Mouse (Mus musculus): Measurements from ENCODE around the gene Ski. TPM values are rescaled to one million over a fixed set of nuclear protein-coding genes. Genes with fewer than 3 reads are reported as not detected.

The Ski gene
- total and polyA plus RNA-seq, 2 experiments from 2014 or later = 9.3 to 53.2 TPM

DNA sequence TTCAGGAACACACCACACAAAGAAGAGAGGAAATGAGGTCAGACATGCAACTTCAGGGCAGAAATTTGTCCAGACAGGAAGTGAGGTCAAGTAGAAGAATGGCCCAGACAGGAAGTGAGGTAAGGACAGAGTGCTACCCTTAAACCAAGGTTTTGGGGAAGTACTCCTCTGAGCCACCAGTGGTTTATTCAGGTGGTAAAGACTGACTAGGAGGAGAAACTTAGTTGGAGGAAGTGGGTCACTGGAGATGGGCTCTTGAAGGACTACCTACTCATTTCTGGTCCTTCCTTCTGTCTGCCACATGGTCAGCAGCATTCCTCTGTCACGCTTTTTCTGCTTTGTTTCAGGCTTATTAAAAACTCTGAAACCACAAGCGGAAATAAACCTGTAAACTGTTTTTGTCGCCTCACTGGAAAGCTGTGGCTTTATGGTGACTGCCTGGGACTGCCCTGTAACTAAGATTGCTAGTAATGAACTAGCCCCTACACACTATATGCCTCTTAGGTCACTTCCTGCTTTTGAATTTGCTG, 21.5 kb downstream of the Ski start:
- no peak overlapping the region for H3K9ac ChIP-seq (replicated peaks; ENCODE audit: low read depth, low read length)
- no peak overlapping the region for H3K4me2 ChIP-seq (ENCODE audit: low read depth, low read length)
- H3K27ac ChIP-seq (ENCODE audit: low read depth) = peak overlapping the region; percentile 72
- H3K36me3 ChIP-seq (replicated peaks; ENCODE audit: control insufficient read depth, insufficient read depth, low read length) = peaks cover 3% of the 10 kb centered on the region
- TF ChIP-seq EP300 (IDR thresholded peaks at IDR 0.05; ENCODE audit: low read depth) (0 out of 2 replicates have a peak, but pooled peaks have one; percentile 5), CTCF (IDR thresholded peaks at IDR 0.05; ENCODE audit: low read depth) (no peak)
- H3K9me3 ChIP-seq (replicated peaks; ENCODE audit: control insufficient read depth, low read length) = no peaks in the 10 kb centered on the region
- WGBS = 59% methylated on average over 3 of the region's 3 CpGs
- peak; percentile 50 for DNase-seq (ENCODE audit: low spot score)
- peaks cover 60% of the 10 kb centered on the region for H3K4me1 ChIP-seq (ENCODE audit: control insufficient read depth, insufficient read depth)
- H3K27me3 ChIP-seq (ENCODE audit: control insufficient read depth, insufficient read depth, low read length) = no peaks in the 10 kb centered on the region
- ATAC-seq (ENCODE audit: insufficient read depth, low read depth) = no peak
- H3K4me3 ChIP-seq (ENCODE audit: low read depth, low read length) = no peak overlapping the region

DNA sequence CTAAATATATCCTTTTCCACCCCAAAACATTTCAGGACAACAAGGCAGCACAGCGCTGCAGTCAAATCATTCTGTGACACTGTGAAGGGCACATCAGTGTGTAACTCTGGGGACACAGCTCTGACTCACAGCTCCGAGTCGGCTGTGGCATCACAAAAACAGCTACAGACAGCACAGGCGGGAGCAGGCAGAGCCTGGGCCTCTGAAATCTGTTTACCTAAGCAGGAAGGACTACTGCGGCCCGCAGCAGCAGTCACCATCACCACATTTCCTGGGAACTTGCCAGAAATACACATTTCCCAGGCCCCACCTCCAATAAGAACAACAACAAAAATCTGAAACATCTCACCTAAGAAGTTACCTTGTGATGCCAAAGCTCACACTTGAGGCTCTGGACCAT, 24.7 kb downstream of the Ski start:
- no peak overlapping the region for H3K4me2 ChIP-seq (ENCODE audit: low read depth, low read length)
- no peaks in the 10 kb centered on the region for H3K27me3 ChIP-seq (ENCODE audit: control insufficient read depth, insufficient read depth, low read length)
- H3K4me3 ChIP-seq (ENCODE audit: low read depth, low read length) = no peak overlapping the region
- no peaks in the 10 kb centered on the region for H3K9me3 ChIP-seq (replicated peaks; ENCODE audit: control insufficient read depth, low read length)
- H3K27ac ChIP-seq (ENCODE audit: low read depth) = no peak overlapping the region; the same call in 1 of the 2 replicates
- TF ChIP-seq CTCF (IDR thresholded peaks at IDR 0.05; ENCODE audit: low read depth) (no peak), EP300 (IDR thresholded peaks at IDR 0.05; ENCODE audit: low read depth) (no peak)
- WGBS = 9% methylated on average over 6 of the region's 6 CpGs
- ATAC-seq (ENCODE audit: insufficient read depth, low read depth) (peak; percentile 42; the same call in 1 of the 2 replicates), DNase-seq (ENCODE audit: low spot score) (no peak)
- peaks cover 55% of the 10 kb centered on the region for H3K4me1 ChIP-seq (ENCODE audit: control insufficient read depth, insufficient read depth)
- peaks cover 3% of the 10 kb centered on the region for H3K36me3 ChIP-seq (replicated peaks; ENCODE audit: control insufficient read depth, insufficient read depth, low read length)
- H3K9ac ChIP-seq (replicated peaks; ENCODE audit: low read depth, low read length) = no peak overlapping the region

DNA sequence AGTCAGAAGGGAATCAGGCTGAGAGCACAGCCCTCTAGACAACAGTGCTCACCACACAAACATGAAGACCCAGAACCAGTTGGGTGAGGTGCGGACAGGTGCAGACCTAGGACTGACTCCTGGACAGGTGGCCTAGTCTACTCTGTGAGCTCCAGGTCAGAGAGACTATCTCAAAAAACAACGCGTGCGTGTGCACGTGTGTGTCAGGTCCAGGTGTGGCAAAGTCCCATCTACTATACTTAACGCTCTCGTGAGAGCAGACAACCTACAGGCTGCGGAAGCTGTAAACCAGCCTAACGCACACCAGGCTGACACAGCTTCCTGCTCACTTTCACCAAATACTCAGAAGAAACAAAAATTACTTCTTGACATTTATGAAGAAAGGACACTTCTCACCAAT, 27.2 kb downstream of the Ski start:
- no peak overlapping the region for H3K4me2 ChIP-seq (ENCODE audit: low read depth, low read length)
- no peaks in the 10 kb centered on the region for H3K9me3 ChIP-seq (replicated peaks; ENCODE audit: control insufficient read depth, low read length)
- no peak overlapping the region for H3K27ac ChIP-seq (ENCODE audit: low read depth)
- peaks cover 57% of the 10 kb centered on the region for H3K4me1 ChIP-seq (ENCODE audit: control insufficient read depth, insufficient read depth)
- DNase-seq (ENCODE audit: low spot score) = no peak
- no peak overlapping the region for H3K9ac ChIP-seq (replicated peaks; ENCODE audit: low read depth, low read length)
- ATAC-seq (ENCODE audit: insufficient read depth, low read depth) = no peak
- no peaks in the 10 kb centered on the region for H3K27me3 ChIP-seq (ENCODE audit: control insufficient read depth, insufficient read depth, low read length)
- TF ChIP-seq EP300 (IDR thresholded peaks at IDR 0.05; ENCODE audit: low read depth) (no peak), CTCF (IDR thresholded peaks at IDR 0.05; ENCODE audit: low read depth) (no peak)
- peaks cover 3% of the 10 kb centered on the region for H3K36me3 ChIP-seq (replicated peaks; ENCODE audit: control insufficient read depth, insufficient read depth, low read length)
- no peak overlapping the region for H3K4me3 ChIP-seq (ENCODE audit: low read depth, low read length)
- WGBS = 90% methylated on average over 9 of the region's 9 CpGs

DNA sequence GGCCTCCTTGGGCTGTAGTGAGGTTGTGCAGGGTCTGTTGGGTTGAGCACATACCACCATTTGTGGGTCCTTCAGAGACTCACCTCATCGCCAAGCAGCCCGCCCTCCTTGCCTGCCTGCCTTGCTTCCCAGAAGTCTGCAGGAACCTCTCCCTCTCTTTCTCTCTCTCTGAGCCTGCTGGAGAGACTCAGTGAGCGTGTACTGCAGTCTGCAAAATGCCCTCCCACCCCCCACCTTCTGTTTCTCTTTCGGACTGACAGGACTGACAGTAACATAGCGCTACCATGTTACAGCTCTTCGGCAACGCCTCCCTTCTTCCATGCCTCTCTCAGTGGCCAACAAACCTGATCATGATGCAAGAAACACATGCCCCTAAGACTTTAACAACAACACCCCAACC, 32.1 kb downstream of the Ski start:
- 42% methylated on average over 7 of the region's 7 CpGs for WGBS
- DNase-seq (ENCODE audit: low spot score) (no peak), ATAC-seq (ENCODE audit: insufficient read depth, low read depth) (no peak)
- Histone ChIP-seq H3K27ac (ENCODE audit: low read depth) (peak overlapping the region; percentile 46; the same call in 1 of the 2 replicates), H3K4me2 (ENCODE audit: low read depth, low read length) (no peak overlapping the region), H3K36me3 (replicated peaks; ENCODE audit: control insufficient read depth, insufficient read depth, low read length) (no peaks in the 10 kb centered on the region; the same call in 1 of the 2 replicates), H3K4me3 (ENCODE audit: low read depth, low read length) (no peak overlapping the region), H3K9me3 (replicated peaks; ENCODE audit: control insufficient read depth, low read length) (no peaks in the 10 kb centered on the region), H3K27me3 (ENCODE audit: control insufficient read depth, insufficient read depth, low read length) (no peaks in the 10 kb centered on the region), H3K9ac (replicated peaks; ENCODE audit: low read depth, low read length) (0 out of 2 replicates have a peak overlapping the region, but pooled peaks have one; percentile 17), H3K4me1 (ENCODE audit: control insufficient read depth, insufficient read depth) (peaks cover 68% of the 10 kb centered on the region)
- TF ChIP-seq CTCF (IDR thresholded peaks at IDR 0.05; ENCODE audit: low read depth) (no peak), EP300 (IDR thresholded peaks at IDR 0.05; ENCODE audit: low read depth) (no peak)

DNA sequence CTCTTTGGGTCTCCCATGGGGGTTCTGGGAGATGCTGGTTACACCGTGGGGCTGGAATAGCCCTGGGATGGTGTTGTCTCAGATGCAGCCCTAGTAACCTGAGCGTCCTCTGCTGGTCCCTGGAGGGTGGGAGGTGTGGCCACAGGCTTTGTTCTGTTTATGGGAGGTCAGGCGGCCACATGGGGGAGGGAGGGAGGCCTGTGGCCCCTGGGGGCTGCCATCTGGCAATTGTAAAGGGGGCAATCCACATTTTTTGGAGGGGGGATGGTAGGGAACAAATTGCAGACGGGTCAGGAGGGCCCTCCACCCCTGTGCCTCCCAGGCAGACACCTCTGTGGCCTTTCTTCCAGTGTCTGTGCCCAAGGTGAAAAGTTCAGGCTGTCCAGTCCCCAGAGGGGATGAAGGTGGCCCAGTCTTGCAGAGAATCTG, 32.7 kb downstream of the Ski start:
- peak; percentile 48 for DNase-seq (ENCODE audit: low spot score)
- WGBS = 18% methylated on average over 4 of the region's 4 CpGs
- H3K36me3 ChIP-seq (replicated peaks; ENCODE audit: control insufficient read depth, insufficient read depth, low read length) = no peaks in the 10 kb centered on the region; the same call in 1 of the 2 replicates
- ATAC-seq (ENCODE audit: insufficient read depth, low read depth) = peak; percentile 77
- H3K27me3 ChIP-seq (ENCODE audit: control insufficient read depth, insufficient read depth, low read length) = no peaks in the 10 kb centered on the region
- 0 out of 2 replicates have a peak overlapping the region, but pooled peaks have one; percentile 17 for H3K9ac ChIP-seq (replicated peaks; ENCODE audit: low read depth, low read length)
- peaks cover 74% of the 10 kb centered on the region for H3K4me1 ChIP-seq (ENCODE audit: control insufficient read depth, insufficient read depth)
- H3K4me3 ChIP-seq (ENCODE audit: low read depth, low read length) = no peak overlapping the region
- peak overlapping the region; percentile 46; the same call in 1 of the 2 replicates for H3K27ac ChIP-seq (ENCODE audit: low read depth)
- H3K9me3 ChIP-seq (replicated peaks; ENCODE audit: control insufficient read depth, low read length) = no peaks in the 10 kb centered on the region
- H3K4me2 ChIP-seq (ENCODE audit: low read depth, low read length) = no peak overlapping the region
- peak; percentile 56 for TF ChIP-seq CTCF (IDR thresholded peaks at IDR 0.05; ENCODE audit: low read depth)
- TF ChIP-seq EP300 (IDR thresholded peaks at IDR 0.05; ENCODE audit: low read depth) = no peak

DNA sequence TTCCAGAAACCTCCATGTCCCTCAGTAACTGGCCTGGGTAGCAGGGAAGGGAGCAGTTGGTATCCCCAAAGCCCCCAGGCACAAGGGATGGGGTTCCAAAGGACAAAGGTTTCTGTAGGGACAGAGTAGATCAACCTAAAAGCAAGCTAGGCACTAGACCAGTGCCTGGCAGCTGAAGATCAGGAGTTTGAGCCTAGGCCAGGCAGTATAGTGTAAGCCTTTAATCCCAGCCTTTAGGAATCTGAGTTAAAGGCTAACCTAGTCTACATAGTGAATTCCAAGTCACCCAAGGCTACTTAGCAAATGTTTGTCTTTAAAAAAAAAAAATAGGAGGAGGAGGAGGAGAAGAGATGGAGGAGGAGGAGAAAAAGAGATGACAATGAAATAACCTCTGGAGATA, 33.6 kb downstream of the Ski start:
- no peak for TF ChIP-seq CTCF (IDR thresholded peaks at IDR 0.05; ENCODE audit: low read depth)
- no peak for TF ChIP-seq EP300 (IDR thresholded peaks at IDR 0.05; ENCODE audit: low read depth)
- H3K9me3 ChIP-seq (replicated peaks; ENCODE audit: control insufficient read depth, low read length) = no peaks in the 10 kb centered on the region
- H3K36me3 ChIP-seq (replicated peaks; ENCODE audit: control insufficient read depth, insufficient read depth, low read length) = no peaks in the 10 kb centered on the region; the same call in 1 of the 2 replicates
- DNase-seq (ENCODE audit: low spot score) (no peak), ATAC-seq (ENCODE audit: insufficient read depth, low read depth) (no peak)
- H3K27ac ChIP-seq (ENCODE audit: low read depth) = 0 out of 2 replicates have a peak overlapping the region, but pooled peaks have one; percentile 76
- no peak overlapping the region for H3K4me2 ChIP-seq (ENCODE audit: low read depth, low read length)
- no peaks in the 10 kb centered on the region for H3K27me3 ChIP-seq (ENCODE audit: control insufficient read depth, insufficient read depth, low read length)
- H3K4me1 ChIP-seq (ENCODE audit: control insufficient read depth, insufficient read depth) = peaks cover 83% of the 10 kb centered on the region
- H3K4me3 ChIP-seq (ENCODE audit: low read depth, low read length) = no peak overlapping the region
- no peak overlapping the region for H3K9ac ChIP-seq (replicated peaks; ENCODE audit: low read depth, low read length)
